10 mouse cellular contexts compared by ENCODE assay signal in the genomic region with DNA sequence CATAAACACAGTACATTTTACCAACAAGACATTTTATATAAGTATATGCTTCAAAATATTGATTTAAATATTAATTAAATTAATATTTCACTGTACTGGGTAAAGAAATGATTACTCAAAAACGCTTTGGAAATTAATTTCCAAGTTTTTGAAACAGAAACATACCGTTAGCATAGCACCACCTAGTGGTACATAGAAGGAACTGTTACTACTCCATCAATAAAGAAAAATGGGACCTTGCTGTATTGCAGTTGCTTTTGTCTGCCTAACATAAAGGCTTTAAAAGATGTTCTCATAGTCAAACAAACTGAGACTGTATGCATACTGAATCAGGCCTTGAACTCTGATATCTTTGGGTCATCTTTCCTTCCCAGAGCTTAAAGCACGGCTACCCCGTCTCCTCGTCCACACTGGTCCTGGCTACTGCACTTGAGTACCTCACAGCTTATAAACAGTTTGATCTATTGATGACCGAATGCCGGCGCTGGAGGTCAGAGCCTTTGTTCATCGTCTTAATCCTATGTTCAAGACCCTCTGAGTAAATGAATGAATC. TPM values are rescaled to one million over a fixed set of nuclear protein-coding genes. Genes with fewer than 3 reads are reported as not detected.
DNase-seq lines count a peak whose midpoint lies in the region; ATAC-seq and TF ChIP-seq lines count a peak whose summit lies in the region.
"Had no signal": no experiment of that assay in that cellular context is flagged by ENCODE, and none has a peak within 500 bp of the region (broad histone marks: within the 10 kb centered on the region; RNA-seq: fewer than 3 reads in every experiment).

No protein-coding gene starts in this region.

- 64% methylated on average over 9 of the region's 9 CpGs for WGBS in heart, postnatal 0 days
- WGBS in forebrain, postnatal 0 days = 56% methylated on average over 9 of the region's 9 CpGs

- H3K27me3 ChIP-seq in heart, postnatal 0 days (ENCODE audit: control insufficient read depth, insufficient read depth, low read length) = no peaks in the 10 kb centered on the region
- H3K27me3 ChIP-seq in testis, adult 2 months (ENCODE audit: control insufficient read depth, insufficient read depth, low read length) = no peaks in the 10 kb centered on the region
- no peaks in the 10 kb centered on the region for H3K27me3 ChIP-seq in forebrain, postnatal 0 days (ENCODE audit: insufficient read depth, low read length)
- H3K27me3 ChIP-seq: stomach, embryonic 15.5 days had no signal

- no peak for TF ChIP-seq EP300 in heart, postnatal 0 days (IDR thresholded peaks at IDR 0.05; ENCODE audit: low read depth)

- TF ChIP-seq POLR2A in testis, adult 2 months (IDR thresholded peaks at IDR 0.05; ENCODE audit: control insufficient read depth, low read depth, low read length) = no peak

- intact Hi-C loops in heart, postnatal 14 days (cut with DNase I) = loop anchor here (5.0 to 10.0 kb wide), 2 partner anchors 87 to 509 kb away; no protein-coding TSS in a partner anchor

- H3K9me3 ChIP-seq in heart, postnatal 0 days (replicated peaks; ENCODE audit: control insufficient read depth, low read length) = no peaks in the 10 kb centered on the region
- H3K9me3 ChIP-seq in forebrain, postnatal 0 days (ENCODE audit: low read length) = no peaks in the 10 kb centered on the region
- H3K9me3 ChIP-seq: stomach, embryonic 15.5 days had no signal

- peak; percentile 25 for DNase-seq in heart, postnatal 0 days (ENCODE audit: low spot score)
- no peak for DNase-seq in heart, postnatal 14 days
- no peak for DNase-seq in testis, postnatal 10 days (ENCODE audit: low spot score)
- DNase-seq in forebrain, postnatal 0 days = peak; percentile 50
- DNase-seq in cerebellum, adult 8-10 months = no peak
- DNase-seq in adrenal gland, postnatal 36 days = no peak
- no peak for DNase-seq in urinary bladder, postnatal 36 days (ENCODE audit: low spot score in 2 of 2)
- DNase-seq: kidney, adult 9 months had no signal

- peaks cover 7% of the 10 kb centered on the region; the same call in 1 of the 2 replicates for H3K4me1 ChIP-seq in heart, postnatal 0 days (ENCODE audit: control insufficient read depth, insufficient read depth)
- peaks cover 12% of the 10 kb centered on the region for H3K4me1 ChIP-seq in testis, adult 2 months (ENCODE audit: control insufficient read depth, insufficient read depth, low read length)
- H3K4me1 ChIP-seq in forebrain, postnatal 0 days (ENCODE audit: insufficient read depth) = no peaks in the 10 kb centered on the region

- H3K9ac ChIP-seq in heart, postnatal 0 days (replicated peaks; ENCODE audit: low read depth, low read length) = no peak overlapping the region
- no peak overlapping the region for H3K9ac ChIP-seq in forebrain, postnatal 0 days
- H3K9ac ChIP-seq: stomach, embryonic 15.5 days had no signal

- H3K4me2 ChIP-seq in heart, postnatal 0 days (ENCODE audit: low read depth, low read length) = no peak overlapping the region
- no peak overlapping the region for H3K4me2 ChIP-seq in forebrain, postnatal 0 days (ENCODE audit: low read depth)
- H3K4me2 ChIP-seq: stomach, embryonic 15.5 days had no signal

- peak; percentile 67 for TF ChIP-seq CTCF in heart, postnatal 0 days (IDR thresholded peaks at IDR 0.05; ENCODE audit: low read depth)
- TF ChIP-seq CTCF in testis, adult 2 months (IDR thresholded peaks at IDR 0.05; ENCODE audit: control insufficient read depth, insufficient read depth, insufficient replicate concordance, low read depth, low read length) = no peak
- peak; percentile 80 for TF ChIP-seq CTCF in forebrain, postnatal 0 days (IDR thresholded peaks at IDR 0.05; ENCODE audit: low read depth)

- H3K27ac ChIP-seq in heart, postnatal 0 days (ENCODE audit: low read depth) = no peak overlapping the region
- no peak overlapping the region for H3K27ac ChIP-seq in testis, adult 2 months (ENCODE audit: control insufficient read depth, insufficient read depth, low read depth, low read length)
- no peak overlapping the region for H3K27ac ChIP-seq in forebrain, postnatal 0 days (ENCODE audit: low read depth, low read length)
- H3K27ac ChIP-seq: stomach, embryonic 15.5 days had no signal

- H3K36me3 ChIP-seq in heart, postnatal 0 days (replicated peaks; ENCODE audit: control insufficient read depth, insufficient read depth, low read length) = peaks cover 23% of the 10 kb centered on the region
- no peaks in the 10 kb centered on the region for H3K36me3 ChIP-seq in testis, adult 2 months (ENCODE audit: control insufficient read depth, insufficient read depth, low read length)
- peaks cover 21% of the 10 kb centered on the region for H3K36me3 ChIP-seq in forebrain, postnatal 0 days (ENCODE audit: insufficient read depth)

- no peak for ATAC-seq in heart, postnatal 0 days (ENCODE audit: insufficient read depth, low read depth)
- no peak for ATAC-seq in forebrain, postnatal 0 days

- H3K4me3 ChIP-seq in heart, postnatal 0 days (ENCODE audit: low read depth, low read length) = no peak overlapping the region
- peak overlapping the region; percentile 28; the same call in 1 of the 2 replicates for H3K4me3 ChIP-seq in testis, adult 2 months (ENCODE audit: control insufficient read depth, low read depth, low read length)
- H3K4me3 ChIP-seq in forebrain, postnatal 0 days (ENCODE audit: low read depth, low read length) = no peak overlapping the region
- H3K4me3 ChIP-seq: stomach, embryonic 15.5 days had no signal

RNA-seq across cellular contexts. Expression of a gene that starts 15.1 kb away (rescaled TPM):
- total RNA-seq in heart, postnatal 0 days (2014; rRNA removed; ENCODE audit: low replicate concordance) = 101 and 150 TPM in 2 replicates
- polyA plus RNA-seq in heart, postnatal 0 days (2015; fragmentation: Nextera tagmentation; extraction: Ambion mirVana) = 152 and 167 TPM in 2 replicates
- 10 to 100 TPM; 42.1 to 55.0 TPM for total RNA-seq in heart, postnatal 14 days (2021)
- polyA plus RNA-seq in testis, adult 2 months (2012; rRNA removed) = 23.3 and 27.2 TPM in 2 replicates
- total RNA-seq in forebrain, postnatal 0 days (2014; rRNA removed) = 118 and 146 TPM in 2 replicates
- polyA plus RNA-seq in forebrain, postnatal 0 days (2015; fragmentation: Nextera tagmentation; extraction: Ambion mirVana) = 186 and 197 TPM in 2 replicates
- total RNA-seq in adrenal gland, postnatal 36 days (2021) = 100 to 1,000 TPM; 111 to 122 TPM

RNA-seq across cellular contexts. Expression of a gene that starts 36.1 kb away (rescaled TPM):
- 851 and 970 TPM in 2 replicates for total RNA-seq in heart, postnatal 0 days (2014; rRNA removed; ENCODE audit: low replicate concordance)
- polyA plus RNA-seq in heart, postnatal 0 days (2015; fragmentation: Nextera tagmentation; extraction: Ambion mirVana) = 470 and 488 TPM in 2 replicates
- 100 to 1,000 TPM; 373 to 414 TPM for total RNA-seq in heart, postnatal 14 days (2021)
- 979 and 1,049 TPM in 2 replicates for polyA plus RNA-seq in testis, adult 2 months (2012; rRNA removed)
- 609 and 774 TPM in 2 replicates for total RNA-seq in forebrain, postnatal 0 days (2014; rRNA removed)
- polyA plus RNA-seq in forebrain, postnatal 0 days (2015; fragmentation: Nextera tagmentation; extraction: Ambion mirVana) = 566 and 750 TPM in 2 replicates
- total RNA-seq in adrenal gland, postnatal 36 days (2021) = 100 to 1,000 TPM; 740 to 770 TPM

Comparison
In these comparisons a context has a peak if more than half of its experiments do, and no peak if none do; other contexts are left out.
1. DNase-seq: peak in heart, postnatal 0 days (single experiment) and forebrain, postnatal 0 days (single experiment); none in heart, postnatal 14 days (0 of 2), testis, postnatal 10 days (single experiment), cerebellum, adult 8-10 months (single experiment), adrenal gland, postnatal 36 days (0 of 2) and urinary bladder, postnatal 36 days (0 of 2).